Mouse (Mus musculus) intestine, postnatal 0 days (tissue): ENCODE data around the gene Ngrn. TPM values are rescaled to one million over a fixed set of nuclear protein-coding genes. Genes with fewer than 3 reads are reported as not detected.

ENCODE experiments used
- ATAC-seq: fragments of 200-750 bp; cut with Nextera tagmentation; 2 replicates; pipeline ENCODE4 v1.8.0; 2017; ENCODE audit warnings: mild to moderate bottlenecking, moderate TSS enrichment, moderate library complexity
- H3K27ac ChIP-seq: fragments of 300-500 bp; sonication (generic); 2 replicates; pipeline ENCODE4 v1.5.1; 2014; ENCODE audit warnings: mild to moderate bottlenecking, low read depth, low read length, moderate library complexity
- H3K27me3 ChIP-seq: fragments of 300-500 bp; sonication (generic); replicated peaks from 2 replicates; pipeline ENCODE4 v1.6.1; 2014; ENCODE audit warnings: low read length, mixed read lengths; ENCODE audit not compliant: control insufficient read depth, insufficient read depth
- H3K36me3 ChIP-seq: fragments of 300-500 bp; sonication (generic); 2 replicates; pipeline ENCODE4 v1.6.1; 2014; ENCODE audit warnings: mild to moderate bottlenecking, moderate library complexity; ENCODE audit not compliant: control insufficient read depth, insufficient read depth
- H3K4me1 ChIP-seq: fragments of 300-500 bp; sonication (generic); replicated peaks from 2 replicates; pipeline ENCODE4 v1.6.1; 2014; ENCODE audit warnings: antibody characterized with exemption, low read length, mixed read lengths; ENCODE audit not compliant: control insufficient read depth, insufficient read depth
- H3K4me2 ChIP-seq: fragments of 300-500 bp; sonication (generic); replicated peaks from 2 replicates; pipeline ENCODE4 v1.6.1; 2014; ENCODE audit warnings: low read depth, mild to moderate bottlenecking, moderate library complexity
- H3K4me3 ChIP-seq: fragments of 300-500 bp; sonication (generic); 2 replicates; pipeline ENCODE4 v1.5.1; 2014; ENCODE audit warnings: low read depth, low read length
- H3K9ac ChIP-seq: fragments of 300-500 bp; sonication (generic); 2 replicates; pipeline ENCODE4 v1.6.1; 2014; ENCODE audit warnings: mild to moderate bottlenecking, low read depth, low read length
- H3K9me3 ChIP-seq: fragments of 300-500 bp; sonication (generic); 2 replicates; pipeline ENCODE4 v1.6.1; 2016; ENCODE audit warnings: mixed run types; ENCODE audit not compliant: control insufficient read depth
- CTCF ChIP-seq: sonication (generic); IDR thresholded peaks from 2 replicates; pipeline ENCODE4 v1.5.1; 2016; ENCODE audit warnings: low read depth, mild to moderate bottlenecking, control low read depth, antibody characterized with exemption, moderate library complexity
- WGBS: fragments of 180-500 bp; shearing (Covaris S2); extraction: QIAGEN DNeasy Blood & Tissue Kit; methylation state at CpG from one replicate; pipeline ENCODE4 v1.1.7; 2014; 5-methylcytosine and 5-hydroxymethylcytosine counted together
- polyA plus RNA-seq: library from polyadenylated mRNA; unstranded; fragments of >200 nt; fragmentation: Nextera tagmentation; extraction: Ambion mirVana; gene quantifications from 2 replicates; pipeline ENCODE4 v1.2.1, GENCODE M21; 2015

The Ngrn gene
- polyA plus RNA-seq, 1 experiment from 2014 or later, result 30.2 TPM

DNA sequence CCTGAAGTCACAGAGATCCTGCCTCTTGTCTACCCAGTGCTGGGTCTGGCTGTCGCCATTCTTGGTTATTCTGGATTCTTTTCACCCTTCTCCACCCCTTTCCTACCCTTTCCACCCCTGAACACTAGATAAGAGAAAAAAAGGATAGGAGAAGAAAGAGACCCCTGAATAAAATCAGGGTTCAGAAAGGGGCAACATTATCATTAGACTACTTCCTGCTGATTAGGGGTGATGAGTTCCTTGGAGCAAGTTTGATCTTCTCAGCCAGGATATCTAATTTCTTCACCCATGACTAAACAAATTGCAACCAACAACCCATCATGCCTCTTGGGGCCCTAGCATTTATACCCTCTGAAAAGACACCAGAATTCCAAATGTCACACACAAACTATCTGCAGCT, 6.7 kb downstream of the Ngrn start:
- Histone ChIP-seq H3K36me3 (peaks cover 22% of the 10 kb centered on the region; the same call in 1 of the 2 replicates), H3K9ac (no peak overlapping the region), H3K27ac (no peak overlapping the region), H3K27me3 (no peaks in the 10 kb centered on the region), H3K9me3 (no peaks in the 10 kb centered on the region), H3K4me1 (peaks cover 4% of the 10 kb centered on the region; the same call in 1 of the 2 replicates), H3K4me3 (no peak overlapping the region), H3K4me2 (no peak overlapping the region)
- TF ChIP-seq CTCF, result no peak
- WGBS, result 78% methylated on average over 1 of the region's 1 CpGs
- no peak for ATAC-seq

GRCm38 (mm10) chr7:80268897-80269750, 8.1 kb downstream of the Ngrn start, which contains the start of gene Vps33b:
TSS of gene Vps33b (plus strand) at chr7:80269649.
- Histone ChIP-seq H3K36me3 (peaks cover 35% of the 10 kb centered on the region), H3K4me2 (peak within 1 kb of the TSS; percentile 97), H3K4me1 (peaks cover 4% of the 10 kb centered on the region; the same call in 1 of the 2 replicates), H3K9ac (peak within 1 kb of the TSS; percentile 78), H3K4me3 (peak within 1 kb of the TSS; percentile 71), H3K9me3 (no peaks in the 10 kb centered on the region), H3K27me3 (no peaks in the 10 kb centered on the region), H3K27ac (peak within 1 kb of the TSS; percentile 84)
- ATAC-seq, result peak; percentile 94
- 3% methylated on average over 21 of the region's 21 CpGs for WGBS
- TF ChIP-seq CTCF, result no peak

- no peaks in the 10 kb centered on the region for H3K27me3 ChIP-seq
- under 1% methylated on average over 23 of the region's 23 CpGs for WGBS
- peak; percentile 48; the same call in 1 of the 2 replicates for ATAC-seq
- H3K9ac ChIP-seq, result peak overlapping the region; percentile 78
- TF ChIP-seq CTCF, result no peak
- peaks cover 4% of the 10 kb centered on the region; the same call in 1 of the 2 replicates for H3K4me1 ChIP-seq
- H3K9me3 ChIP-seq, result no peaks in the 10 kb centered on the region
- peak overlapping the region; percentile 97 for H3K4me2 ChIP-seq
- peak overlapping the region; percentile 84 for H3K27ac ChIP-seq
- peaks cover 36% of the 10 kb centered on the region for H3K36me3 ChIP-seq
- H3K4me3 ChIP-seq, result peak overlapping the region; percentile 71
Observed at GRCm38 (mm10) chr7:80269751-80270255, 8.8 kb downstream of the Ngrn start.

DNA sequence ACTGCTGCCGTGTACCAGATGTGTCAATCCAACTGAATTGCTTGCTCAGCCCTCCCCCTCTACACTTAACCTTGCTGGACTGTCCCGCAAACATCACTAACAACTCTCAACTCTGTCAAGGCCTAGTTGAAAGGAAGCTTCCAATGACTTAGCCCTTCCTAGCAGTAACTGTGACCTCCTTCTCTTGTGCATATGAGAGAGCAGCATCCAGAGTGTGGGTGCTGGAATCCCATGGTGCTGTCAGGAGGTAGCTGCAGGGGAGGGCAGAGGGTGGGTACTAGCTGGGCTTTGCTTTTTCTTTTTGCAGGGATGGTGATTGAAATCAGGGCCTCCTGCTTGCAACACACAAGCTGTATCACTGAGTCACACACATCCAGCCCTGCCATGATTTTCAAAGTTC, 12.4 kb downstream of the Ngrn start:
- no peaks in the 10 kb centered on the region for H3K27me3 ChIP-seq
- no peak overlapping the region for H3K9ac ChIP-seq
- TF ChIP-seq CTCF, result no peak
- H3K4me3 ChIP-seq, result no peak overlapping the region
- no peak for ATAC-seq
- H3K27ac ChIP-seq, result no peak overlapping the region
- WGBS, result 81% methylated on average over 2 of the region's 2 CpGs
- H3K4me2 ChIP-seq, result no peak overlapping the region
- H3K9me3 ChIP-seq, result no peaks in the 10 kb centered on the region
- H3K36me3 ChIP-seq, result peaks cover 44% of the 10 kb centered on the region
- peaks cover 4% of the 10 kb centered on the region; the same call in 1 of the 2 replicates for H3K4me1 ChIP-seq

GRCm38 (mm10) chr7:80276374-80276773, 15.4 kb downstream of the Ngrn start:
- H3K4me2 ChIP-seq, result no peak overlapping the region
- no peak overlapping the region for H3K4me3 ChIP-seq
- peak overlapping the region; percentile 21; the same call in 1 of the 2 replicates for H3K27ac ChIP-seq
- 86% methylated on average over 4 of the region's 4 CpGs for WGBS
- no peaks in the 10 kb centered on the region for H3K9me3 ChIP-seq
- peaks cover 63% of the 10 kb centered on the region for H3K36me3 ChIP-seq
- no peaks in the 10 kb centered on the region for H3K4me1 ChIP-seq
- no peak overlapping the region for H3K9ac ChIP-seq
- TF ChIP-seq CTCF, result no peak
- no peak for ATAC-seq
- H3K27me3 ChIP-seq, result no peaks in the 10 kb centered on the region

DNA sequence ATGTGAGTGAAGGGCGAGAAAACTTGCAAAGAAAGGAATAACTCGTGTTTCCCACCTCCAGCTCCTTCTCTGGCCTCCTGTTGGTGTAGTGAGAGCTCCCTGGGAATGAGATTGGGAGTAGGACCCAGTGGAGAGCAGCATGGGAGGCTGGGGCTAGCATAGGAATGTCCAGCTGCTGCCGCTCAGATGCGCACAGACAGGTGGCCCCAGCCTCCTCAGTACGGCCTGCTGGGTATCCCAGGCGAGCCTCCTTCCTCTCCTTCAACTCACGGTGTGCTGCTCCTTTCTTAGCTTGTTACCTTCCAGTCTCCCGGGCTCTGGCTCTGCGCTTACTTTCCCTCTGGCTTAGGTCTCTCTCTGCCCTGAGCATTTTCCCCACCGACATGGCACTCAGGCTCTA, 19.0 kb downstream of the Ngrn start:
- Histone ChIP-seq H3K27ac (no peak overlapping the region), H3K9me3 (no peaks in the 10 kb centered on the region), H3K9ac (no peak overlapping the region), H3K4me3 (no peak overlapping the region), H3K4me2 (no peak overlapping the region), H3K27me3 (no peaks in the 10 kb centered on the region), H3K4me1 (no peaks in the 10 kb centered on the region), H3K36me3 (peaks cover 49% of the 10 kb centered on the region)
- WGBS, result 87% methylated on average over 10 of the region's 10 CpGs
- no peak for TF ChIP-seq CTCF
- no peak for ATAC-seq
